Mouse (Mus musculus): ENCODE measurements around the gene Msrb3. TPM values are rescaled to one million over a fixed set of nuclear protein-coding genes. Genes with fewer than 3 reads are reported as not detected.

Gene Msrb3
- polyA plus RNA-seq, 1 experiment: 5.2 TPM

- Histone ChIP-seq H3K4me3 (replicated peaks; ENCODE audit: insufficient read depth, low read depth, low read length) (no peak overlapping the region), H3K27ac (ENCODE audit: insufficient read depth, low read length) (no peak overlapping the region), H3K27me3 (ENCODE audit: control insufficient read depth, insufficient read depth, low read length) (peaks cover 1% of the 10 kb centered on the region; the same call in 1 of the 2 replicates), H3K4me1 (ENCODE audit: control insufficient read depth, insufficient read depth, low read length) (no peaks in the 10 kb centered on the region)
- TF ChIP-seq CTCF (IDR thresholded peaks at IDR 0.05; ENCODE audit: borderline replicate concordance, insufficient read depth, low read depth, low read length): no peak
- DNase-seq: no peak
- WGBS: 99% methylated on average over 2 of the region's 2 CpGs
Measured at GRCm38 (mm10) chr10:120734364-120734763, 164.5 kb downstream of the Msrb3 start.

Other genes with a start within 250 kb of the Msrb3 start
- 20.4 and 21.3 TPM in 2 replicates for gene Lemd3, start 80.2 kb upstream of the Msrb3 start, polyA plus RNA-seq (2012; rRNA removed)
- 1.1 and 2.3 TPM in 2 replicates for gene Wif1, start 134.9 kb upstream of the Msrb3 start, polyA plus RNA-seq (2012; rRNA removed)